Mouse (Mus musculus) myocyte (in vitro differentiated cells): ENCODE measurements at regions not wholly inside any gene's neighbourhood (a gene's known extent, or its start where the extent isn't known, plus 50 kb on each side); places are given as distances from the start of the nearest gene placed in this dataset.

ENCODE experiments used
- H3K27me3 ChIP-seq: one replicate; pipeline ENCODE4 v1.6.1; 2011; ENCODE audit not compliant: control insufficient read depth, insufficient read depth, insufficient read length
- H3K36me3 ChIP-seq: one replicate; pipeline ENCODE4 v1.6.1; 2011; ENCODE audit not compliant: control insufficient read depth, insufficient read depth
- H3K4me2 ChIP-seq: one replicate; pipeline ENCODE4 v1.6.1; 2011; ENCODE audit warnings: low read depth, control low read depth
- H3K4me3 ChIP-seq: one replicate; pipeline ENCODE4 v1.5.1; 2011; ENCODE audit warnings: mild to moderate bottlenecking, control low read depth, moderate library complexity
- H3K79me2 ChIP-seq: one replicate; pipeline ENCODE4 v1.6.1; 2011; ENCODE audit not compliant: control insufficient read depth, insufficient read depth
- H3ac ChIP-seq: one replicate; pipeline ENCODE4 v1.6.1; 2011; ENCODE audit not compliant: control insufficient read depth, insufficient read length
- CEBPB ChIP-seq: IDR thresholded peaks from 2 replicates; pipeline ENCODE4 v1.6.1; 2011; ENCODE audit warnings: mild to moderate bottlenecking, moderate library complexity; ENCODE audit not compliant: poor library complexity, insufficient read depth, severe bottlenecking
- E2F4 ChIP-seq: IDR thresholded peaks from one replicate; pipeline ENCODE4 v1.6.1; 2011; ENCODE audit warnings: mild to moderate bottlenecking, control low read depth, moderate library complexity; ENCODE audit not compliant: insufficient read depth
- MAX ChIP-seq: IDR thresholded peaks from one replicate; pipeline ENCODE4 v1.6.1; 2011; ENCODE audit warnings: low read depth, mild to moderate bottlenecking, control low read depth
- MYOD1 ChIP-seq, 3 experiments: IDR thresholded peaks; one replicate each; pipeline ENCODE4 v1.6.1; 2011; ENCODE audit warnings: control low read depth in 2 of 3, low read depth in 2 of 3, mild to moderate bottlenecking in 2 of 3, moderate library complexity in 1 of 3; ENCODE audit not compliant: insufficient read length in 2 of 3, control insufficient read depth in 1 of 3
- MYOG ChIP-seq, 3 experiments: IDR thresholded peaks; one replicate each; pipeline ENCODE4 v1.6.1; 2011; ENCODE audit warnings: control low read depth in 2 of 3, low read depth in 2 of 3, mild to moderate bottlenecking in 2 of 3; ENCODE audit not compliant: insufficient read length in 2 of 3, control insufficient read depth in 1 of 3, insufficient read depth in 1 of 3
- POLR2A ChIP-seq: IDR thresholded peaks from one replicate; pipeline ENCODE4 v1.6.1; 2011; ENCODE audit warnings: low read depth, mild to moderate bottlenecking, control low read depth, moderate library complexity; ENCODE audit not compliant: insufficient read length
- POLR2AphosphoS2 ChIP-seq: IDR thresholded peaks from one replicate; pipeline ENCODE4 v1.6.1; 2011; ENCODE audit warnings: low read depth, control low read depth; ENCODE audit not compliant: insufficient read length
- REST ChIP-seq: IDR thresholded peaks from one replicate; pipeline ENCODE4 v1.6.1; 2011; ENCODE audit warnings: mild to moderate bottlenecking, control low read depth, moderate library complexity; ENCODE audit not compliant: insufficient read depth, insufficient read length
- SRF ChIP-seq: IDR thresholded peaks from one replicate; pipeline ENCODE4 v1.6.1; 2011; ENCODE audit warnings: low read depth; ENCODE audit not compliant: control insufficient read depth, insufficient read length
- TCF12 ChIP-seq: IDR thresholded peaks from one replicate; pipeline ENCODE4 v1.6.1; 2011; ENCODE audit warnings: mild to moderate bottlenecking, control low read depth; ENCODE audit not compliant: poor library complexity, insufficient read depth, severe bottlenecking
- TCF3 ChIP-seq: IDR thresholded peaks from one replicate; pipeline ENCODE4 v1.6.1; 2011; ENCODE audit warnings: low read depth, control low read depth; ENCODE audit not compliant: insufficient read length
- USF1 ChIP-seq: IDR thresholded peaks from one replicate; pipeline ENCODE4 v1.6.1; 2011; ENCODE audit warnings: low read depth, mild to moderate bottlenecking, control low read depth, moderate library complexity

DNA sequence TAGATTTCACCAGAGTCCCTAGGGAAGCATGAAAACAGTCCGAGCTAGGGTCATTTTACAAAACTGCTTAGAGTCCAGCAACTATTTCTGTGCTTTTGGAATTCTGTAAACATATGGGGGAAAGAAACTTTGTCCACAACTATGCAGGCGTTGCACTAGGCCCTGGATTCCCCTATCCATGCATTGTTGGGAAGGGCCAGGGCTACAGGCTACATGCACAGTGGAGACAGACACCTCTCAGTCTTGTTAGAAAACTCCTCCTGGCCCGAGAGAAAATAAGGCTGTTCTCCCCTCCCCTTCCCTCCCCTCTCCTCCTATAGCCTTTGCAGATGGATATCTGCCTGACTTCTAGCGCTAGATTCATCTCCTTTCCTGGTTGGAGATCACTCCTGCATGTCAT, 113.9 kb upstream of the Bmp2 start:
- Histone ChIP-seq H3K79me2 (no peaks in the 10 kb centered on the region), H3ac (no peak overlapping the region), H3K27me3 (no peaks in the 10 kb centered on the region), H3K36me3 (no peaks in the 10 kb centered on the region), H3K4me3 (peak overlapping the region; percentile 5), H3K4me2 (peak overlapping the region; percentile 58)
- TF ChIP-seq POLR2A (no peak), TCF3 (no peak), E2F4 (no peak), POLR2AphosphoS2 (no peak), CEBPB (no peak), TCF12 (no peak), REST (no peak), MYOG (IDR thresholded peaks at IDR 0.05; ENCODE audit: control insufficient read depth in 1 of 3, insufficient read depth in 1 of 3, insufficient read length in 2 of 3, low read depth in 2 of 3) (no peak), USF1 (no peak), SRF (no peak), MYOD1 (IDR thresholded peaks at IDR 0.05; ENCODE audit: control insufficient read depth in 1 of 3, insufficient read length in 2 of 3, low read depth in 2 of 3) (no peak), MAX (no peak)

DNA sequence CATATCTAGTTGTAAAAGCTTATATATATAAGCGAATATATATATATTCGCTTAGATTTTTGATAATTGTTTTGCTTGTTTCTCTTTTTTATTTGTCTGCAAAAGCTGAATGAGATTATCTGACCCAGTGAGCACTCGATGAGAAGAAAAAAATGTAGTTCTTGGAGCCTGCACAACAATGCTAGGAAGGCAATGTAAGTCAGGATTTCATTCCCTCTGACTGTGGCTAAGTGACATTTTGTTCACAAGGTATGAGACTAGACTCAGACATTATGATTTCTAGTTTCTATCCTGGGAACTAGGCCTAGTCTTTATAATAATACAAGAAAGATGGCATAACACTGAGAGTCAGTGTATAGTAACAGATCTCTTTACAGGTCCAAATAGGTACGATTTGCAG, 108.9 kb upstream of the Bmp2 start:
- no peaks in the 10 kb centered on the region for H3K36me3 ChIP-seq
- TF ChIP-seq USF1 (no peak), MAX (no peak), MYOG (IDR thresholded peaks at IDR 0.05; ENCODE audit: control insufficient read depth in 1 of 3, insufficient read depth in 1 of 3, insufficient read length in 2 of 3, low read depth in 2 of 3) (no peak), TCF12 (no peak), CEBPB (no peak), SRF (no peak), REST (no peak), POLR2A (no peak), POLR2AphosphoS2 (no peak)
- no peak overlapping the region for H3K4me3 ChIP-seq
- H3K4me2 ChIP-seq, result peak overlapping the region; percentile 36
- no peak overlapping the region for H3ac ChIP-seq
- H3K79me2 ChIP-seq, result no peaks in the 10 kb centered on the region
- H3K27me3 ChIP-seq, result no peaks in the 10 kb centered on the region

DNA sequence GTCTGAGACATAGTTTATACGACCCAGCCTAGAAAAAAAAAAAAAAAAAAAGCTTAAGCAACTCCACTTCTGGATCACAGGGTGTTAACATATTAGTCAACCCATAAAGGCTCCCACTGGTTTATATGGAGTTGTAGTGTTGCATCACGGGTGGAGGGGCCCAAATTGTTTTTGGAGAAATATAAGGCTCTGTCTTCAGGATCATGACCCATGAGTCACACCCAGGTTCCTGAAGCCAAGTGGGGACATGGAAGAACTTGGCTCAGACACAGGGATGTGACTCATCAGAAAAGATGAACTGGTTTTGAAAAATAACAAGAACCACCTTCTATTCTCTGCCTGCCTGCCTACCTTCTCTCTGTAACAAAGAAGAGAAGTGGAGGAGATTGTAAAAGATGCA, 108.5 kb upstream of the Bmp2 start:
- TF ChIP-seq CEBPB (peak; percentile 87), MAX (no peak), POLR2A (no peak), E2F4 (no peak), USF1 (no peak)
- H3K79me2 ChIP-seq, result no peaks in the 10 kb centered on the region
- no peak overlapping the region for H3ac ChIP-seq
- peak overlapping the region; percentile 36 for H3K4me2 ChIP-seq
- no peak overlapping the region for H3K4me3 ChIP-seq
- H3K27me3 ChIP-seq, result no peaks in the 10 kb centered on the region
- H3K36me3 ChIP-seq, result no peaks in the 10 kb centered on the region

DNA sequence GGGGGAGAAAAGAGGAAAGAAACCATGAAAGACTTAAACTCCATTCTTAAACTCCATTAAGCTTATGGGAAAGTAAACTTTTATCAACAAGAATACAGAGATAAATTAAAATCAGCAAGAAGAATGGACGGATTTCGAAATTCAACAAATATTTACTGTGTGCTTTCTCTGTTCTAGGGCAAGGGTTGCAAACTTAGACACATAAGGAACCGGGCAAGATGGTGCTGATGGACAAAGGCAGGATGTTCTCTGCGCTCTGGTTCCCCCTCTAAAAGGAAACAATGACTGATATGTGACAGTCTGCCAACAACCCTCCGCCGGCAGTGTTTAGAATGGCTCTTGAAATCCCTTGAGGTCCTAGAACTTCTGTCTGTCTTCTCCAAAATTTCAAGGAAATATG, 99.0 kb upstream of the Bmp2 start:
- Histone ChIP-seq H3K36me3 (no peaks in the 10 kb centered on the region), H3K4me2 (no peak overlapping the region), H3K79me2 (no peaks in the 10 kb centered on the region), H3K4me3 (no peak overlapping the region), H3ac (no peak overlapping the region), H3K27me3 (no peaks in the 10 kb centered on the region)
- TF ChIP-seq POLR2A (no peak), TCF3 (no peak)

DNA sequence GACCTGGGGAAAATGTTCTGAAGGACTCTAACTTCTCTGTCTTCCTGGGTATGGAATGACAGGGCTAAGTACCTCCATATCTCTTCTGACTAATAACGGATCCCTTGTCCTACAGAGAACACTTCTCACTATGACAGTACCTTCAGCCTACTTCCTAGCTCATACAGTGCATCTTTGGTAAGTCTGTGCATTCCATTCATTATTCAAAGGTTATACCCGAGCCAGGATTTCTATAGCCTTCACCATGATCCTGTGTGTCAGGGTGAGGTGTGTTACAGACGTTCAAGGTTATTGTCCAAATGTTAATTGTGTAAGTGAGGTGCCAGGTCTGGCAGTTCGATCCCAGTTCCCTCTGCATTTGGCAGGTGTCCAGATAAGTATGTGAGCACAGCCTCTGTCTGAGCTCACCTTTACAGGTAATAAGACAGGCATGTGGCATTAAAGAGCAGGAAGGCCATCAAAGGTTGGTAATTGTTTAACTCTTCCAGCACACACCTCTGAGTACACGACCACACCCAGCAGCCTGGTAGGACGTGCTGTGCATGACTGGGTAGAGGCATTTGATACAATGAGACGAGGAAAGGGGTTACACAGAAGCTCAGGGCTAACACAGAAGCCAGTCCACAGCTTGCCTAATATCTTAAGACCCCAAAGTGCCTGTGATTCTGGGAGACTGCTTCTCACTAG, 96.3 kb upstream of the Bmp2 start:
- Histone ChIP-seq H3K27me3 (no peaks in the 10 kb centered on the region), H3K4me3 (no peak overlapping the region), H3K79me2 (no peaks in the 10 kb centered on the region), H3K4me2 (no peak overlapping the region), H3K36me3 (no peaks in the 10 kb centered on the region), H3ac (no peak overlapping the region)
- TF ChIP-seq TCF12, result no peak
- TF ChIP-seq POLR2A, result no peak
